Mouse (Mus musculus) stomach, embryonic 15.5 days (tissue): ENCODE measurements around the gene Map9. TPM values are rescaled to one million over a fixed set of nuclear protein-coding genes. Genes with fewer than 3 reads are reported as not detected.
"Not testable (repeated sequence)": the region's sequence is repeated elsewhere in the genome, so short reads cannot be mapped to it uniquely, and the experiment has no call there.

Experiments
- ATAC-seq: fragments of 200-750 bp; cut with Nextera tagmentation; 2 replicates; pipeline ENCODE4 v1.8.0; 2017; ENCODE audit warnings: low read depth, moderate number of reproducible peaks, moderate TSS enrichment; ENCODE audit not compliant: insufficient read depth, low FRiP score
- H3K27ac ChIP-seq: fragments of 300-500 bp; sonication (generic); 2 replicates; pipeline ENCODE4 v1.5.1; 2015; ENCODE audit warnings: mild to moderate bottlenecking, inconsistent platforms
- H3K27me3 ChIP-seq: fragments of 300-500 bp; sonication (generic); replicated peaks from 2 replicates; pipeline ENCODE4 v1.6.1; 2015; ENCODE audit warnings: inconsistent platforms
- H3K36me3 ChIP-seq: fragments of 300-500 bp; sonication (generic); 2 replicates; pipeline ENCODE4 v1.6.1; 2015; ENCODE audit warnings: inconsistent platforms
- H3K4me1 ChIP-seq: fragments of 300-500 bp; sonication (generic); 2 replicates; pipeline ENCODE4 v1.6.1; 2015; ENCODE audit warnings: inconsistent platforms
- H3K4me2 ChIP-seq: fragments of 300-500 bp; sonication (generic); 2 replicates; pipeline ENCODE4 v1.6.1; 2015; ENCODE audit warnings: mild to moderate bottlenecking, inconsistent platforms
- H3K4me3 ChIP-seq: fragments of 300-500 bp; sonication (generic); replicated peaks from 2 replicates; pipeline ENCODE4 v1.5.1; 2015; ENCODE audit warnings: inconsistent platforms
- H3K9ac ChIP-seq: fragments of 300-500 bp; sonication (generic); 2 replicates; pipeline ENCODE4 v1.6.1; 2015; ENCODE audit warnings: inconsistent platforms
- H3K9me3 ChIP-seq: fragments of 300-500 bp; sonication (generic); 2 replicates; pipeline ENCODE4 v1.6.1; 2016; ENCODE audit warnings: inconsistent platforms
- WGBS: fragments of 180-500 bp; shearing (Covaris S2); methylation state at CpG from one replicate; pipeline ENCODE4 v1.1.7; 2015; 5-methylcytosine and 5-hydroxymethylcytosine counted together
- polyA plus RNA-seq: library from polyadenylated mRNA; unstranded; fragments of >200 nt; fragmentation: Nextera tagmentation; extraction: Ambion mirVana; gene quantifications from 2 replicates; pipeline ENCODE4 v1.2.1, GENCODE M21; 2015

Gene Map9
- polyA plus RNA-seq, 1 experiment from 2014 or later, result 6.9 TPM

GRCm38 (mm10) chr3:82435351-82435750, 77.5 kb downstream of the Map9 start:
- Histone ChIP-seq H3K27ac (no peak overlapping the region), H3K36me3 (no peaks in the 10 kb centered on the region), H3K9ac (no peak overlapping the region), H3K9me3 (no peaks in the 10 kb centered on the region), H3K4me2 (no peak overlapping the region), H3K27me3 (no peaks in the 10 kb centered on the region), H3K4me3 (no peak overlapping the region), H3K4me1 (no peaks in the 10 kb centered on the region)
- no peak for ATAC-seq
- 77% methylated on average over 8 of the region's 8 CpGs for WGBS

DNA sequence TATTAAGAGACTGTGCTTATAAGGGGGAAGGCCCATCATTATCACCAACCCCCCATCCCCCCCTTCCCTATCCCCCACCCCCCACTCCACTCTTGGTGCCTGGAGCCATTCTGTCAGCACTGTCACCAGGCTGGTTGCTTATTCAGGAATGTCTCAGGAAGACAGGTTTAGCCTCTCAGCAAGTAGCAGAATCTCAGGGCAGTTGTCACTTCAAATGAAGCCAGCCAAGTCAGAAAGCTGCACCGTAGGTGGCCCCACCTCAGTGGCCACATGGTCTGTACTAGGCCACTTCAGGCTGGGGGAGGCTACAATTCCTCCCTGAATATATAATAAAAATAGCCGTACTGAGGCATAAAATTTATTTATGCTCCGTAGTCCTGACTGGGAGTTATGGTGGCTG, 83.1 kb downstream of the Map9 start:
- no peak overlapping the region for H3K27ac ChIP-seq
- H3K9me3 ChIP-seq, result no peaks in the 10 kb centered on the region
- no peaks in the 10 kb centered on the region for H3K4me1 ChIP-seq
- H3K4me2 ChIP-seq, result no peak overlapping the region
- no peak overlapping the region for H3K4me3 ChIP-seq
- H3K36me3 ChIP-seq, result no peaks in the 10 kb centered on the region
- WGBS, result 56% methylated on average over 3 of the region's 3 CpGs
- no peaks in the 10 kb centered on the region for H3K27me3 ChIP-seq
- ATAC-seq, result no peak
- H3K9ac ChIP-seq, result no peak overlapping the region

GRCm38 (mm10) chr3:82441601-82442000, 83.8 kb downstream of the Map9 start:
- H3K27me3 ChIP-seq, H3K4me1 ChIP-seq, H3K4me2 ChIP-seq, H3K36me3 ChIP-seq, ATAC-seq, H3K4me3 ChIP-seq, H3K27ac ChIP-seq, H3K9me3 ChIP-seq, H3K9ac ChIP-seq: not testable (repeated sequence)

Other genes with a start within 250 kb of the Map9 start
- gene Gucy1a1, start 212.3 kb upstream of the Map9 start, polyA plus RNA-seq, result 46.0 and 51.7 TPM in 2 replicates
- 0.48 and 0.63 TPM in 2 replicates for gene Npy2r, start 190.0 kb downstream of the Map9 start, polyA plus RNA-seq